Mouse (Mus musculus) testis, adult 2 months (tissue): ENCODE results near the gene Olfr1115.

Experiments used
- CTCF ChIP-seq: fragments of 200-500 bp; IDR thresholded peaks from 2 replicates; pipeline ENCODE4 v1.5.1; 2012; ENCODE audit warnings: low read depth, mild to moderate bottlenecking, inconsistent platforms, low read length, moderate library complexity; ENCODE audit not compliant: control insufficient read depth, insufficient read depth, insufficient replicate concordance
- POLR2A ChIP-seq: fragments of 200-500 bp; IDR thresholded peaks from 2 replicates; pipeline ENCODE4 v1.6.1; 2012; ENCODE audit warnings: low read depth, mild to moderate bottlenecking, inconsistent platforms, low read length, moderate library complexity; ENCODE audit not compliant: control insufficient read depth

GRCm38 (mm10) chr2:87247713-87248112, at the start of gene Olfr1115:
- TF ChIP-seq POLR2A (no peak), CTCF (no peak)
